Mouse (Mus musculus) embryonic facial prominence, embryonic 11.5 days (tissue): Measurements from ENCODE around the gene Rbpj. TPM values are rescaled to one million over a fixed set of nuclear protein-coding genes. Genes with fewer than 3 reads are reported as not detected.

Experiments used
- ATAC-seq: fragments of 200-750 bp; cut with Nextera tagmentation; replicated peaks from 2 replicates; pipeline ENCODE4 v1.8.0; 2017; ENCODE audit warnings: low read depth; ENCODE audit not compliant: insufficient number of reproducible peaks, low FRiP score, low TSS enrichment
- DNase-seq: peaks from one replicate; pipeline ENCODE4 v3.0.0-alpha.2; 2015; ENCODE audit warnings: low spot score
- H3K27ac ChIP-seq: fragments of 300-500 bp; sonication (generic); replicated peaks from 2 replicates; pipeline ENCODE4 v1.5.1; 2014; ENCODE audit warnings: mild to moderate bottlenecking, low read depth, low read length, control low read depth
- H3K27me3 ChIP-seq: fragments of 300-500 bp; sonication (generic); 2 replicates; pipeline ENCODE4 v1.6.1; 2014; ENCODE audit warnings: mild to moderate bottlenecking, low read length, moderate library complexity, mixed read lengths; ENCODE audit not compliant: control insufficient read depth, insufficient read depth
- H3K36me3 ChIP-seq: fragments of 300-500 bp; sonication (generic); replicated peaks from 2 replicates; pipeline ENCODE4 v1.6.1; 2014; ENCODE audit warnings: low read depth, mild to moderate bottlenecking, low read length, moderate library complexity, mixed read lengths; ENCODE audit not compliant: control insufficient read depth, insufficient read depth
- H3K4me1 ChIP-seq: fragments of 300-500 bp; sonication (generic); 2 replicates; pipeline ENCODE4 v1.6.1; 2014; ENCODE audit warnings: low read length, mixed read lengths; ENCODE audit not compliant: control insufficient read depth, insufficient read depth
- H3K4me2 ChIP-seq: fragments of 300-500 bp; sonication (generic); 2 replicates; pipeline ENCODE4 v1.6.1; 2014; ENCODE audit warnings: low read depth, mild to moderate bottlenecking, control low read depth, low read length, moderate library complexity
- H3K4me3 ChIP-seq: fragments of 300-500 bp; sonication (generic); 2 replicates; pipeline ENCODE4 v1.5.1; 2014; ENCODE audit warnings: low read depth, low read length, control low read depth
- H3K9ac ChIP-seq: fragments of 300-500 bp; sonication (generic); replicated peaks from 2 replicates; pipeline ENCODE4 v1.6.1; 2014; ENCODE audit warnings: mild to moderate bottlenecking, control low read depth, low read length
- H3K9me3 ChIP-seq: fragments of 300-500 bp; sonication (generic); replicated peaks from 2 replicates; pipeline ENCODE4 v1.6.1; 2016; ENCODE audit warnings: mild to moderate bottlenecking, low read length, inconsistent platforms, mixed read lengths; ENCODE audit not compliant: control insufficient read depth
- WGBS: fragments of 180-500 bp; shearing (Covaris S2); extraction: QIAGEN DNeasy Blood & Tissue Kit; methylation state at CpG from one replicate; pipeline ENCODE4 v1.1.7; 2014; 5-methylcytosine and 5-hydroxymethylcytosine counted together
- polyA plus RNA-seq: library from polyadenylated mRNA; unstranded; fragments of >200 nt; fragmentation: Nextera tagmentation; extraction: Ambion mirVana; gene quantifications from 2 replicates; pipeline ENCODE4 v1.2.1, GENCODE M21; 2014

The Rbpj gene
- polyA plus RNA-seq, 1 experiment from 2014 or later: 68.5 TPM

DNA sequence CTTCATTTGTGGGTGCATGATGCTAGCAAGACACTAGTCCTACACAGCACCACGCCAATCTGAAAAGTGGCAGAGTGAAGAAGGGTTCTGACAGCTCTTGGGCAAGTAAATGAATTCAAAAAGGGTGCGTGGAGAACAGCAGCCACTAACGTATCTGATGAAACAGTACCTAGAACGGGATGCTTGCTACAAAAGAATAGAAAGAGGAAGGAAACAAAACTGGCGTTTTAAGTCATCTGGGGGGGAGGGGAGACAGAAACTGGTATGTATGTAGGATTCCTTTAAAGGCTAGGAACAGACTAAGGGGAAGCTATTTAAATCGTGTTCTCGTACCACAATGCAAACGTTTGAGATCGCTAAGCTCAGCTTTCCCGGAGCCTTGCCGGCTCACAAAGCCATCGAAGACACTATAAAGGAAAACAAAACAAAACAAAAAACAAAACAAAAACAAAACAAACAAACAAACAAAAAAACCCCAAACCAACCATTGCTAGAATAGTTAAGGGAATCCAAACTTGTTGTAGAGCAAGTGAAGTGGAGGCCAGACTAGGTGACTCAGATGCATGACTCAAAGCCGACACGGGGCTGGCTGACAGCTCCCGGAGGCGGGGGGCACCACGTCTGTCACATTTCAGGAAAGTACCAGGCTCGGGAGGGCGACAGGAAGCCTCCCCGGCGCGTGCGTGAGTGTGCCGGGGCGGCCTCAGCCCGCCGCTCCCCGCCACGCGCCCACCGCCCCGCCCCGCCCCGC lies 122.6 kb downstream of the Rbpj start:
- Histone ChIP-seq H3K27ac (no peak overlapping the region), H3K9ac (peak overlapping the region; percentile 67), H3K4me2 (peak overlapping the region; percentile 91), H3K4me1 (no peaks in the 10 kb centered on the region), H3K27me3 (no peaks in the 10 kb centered on the region), H3K36me3 (no peaks in the 10 kb centered on the region), H3K9me3 (no peaks in the 10 kb centered on the region), H3K4me3 (peak overlapping the region; percentile 93)
- DNase-seq: peak; percentile 19
- ATAC-seq: no peak; the same call in 1 of the 2 replicates
- 2% methylated on average over 34 of the region's 34 CpGs for WGBS

- peak overlapping the region; percentile 93 for H3K4me3 ChIP-seq
- H3K27me3 ChIP-seq: no peaks in the 10 kb centered on the region
- H3K4me1 ChIP-seq: no peaks in the 10 kb centered on the region
- peak overlapping the region; percentile 91 for H3K4me2 ChIP-seq
- peak; percentile 98 for DNase-seq
- WGBS: under 1% methylated on average over 68 of the region's 72 CpGs
- H3K9me3 ChIP-seq: no peaks in the 10 kb centered on the region
- peak overlapping the region; percentile 99 for H3K9ac ChIP-seq
- peak overlapping the region; percentile 96 for H3K27ac ChIP-seq
- peak; percentile 88 for ATAC-seq
- no peaks in the 10 kb centered on the region for H3K36me3 ChIP-seq
Measured at GRCm38 (mm10) chr5:53589172-53589960, 123.4 kb downstream of the Rbpj start.

GRCm38 (mm10) chr5:53590179-53590765 lies 124.3 kb downstream of the Rbpj start:
- Histone ChIP-seq H3K9ac (peak overlapping the region; percentile 99), H3K27ac (peak overlapping the region; percentile 96), H3K4me2 (peak overlapping the region; percentile 91), H3K4me1 (no peaks in the 10 kb centered on the region), H3K27me3 (no peaks in the 10 kb centered on the region), H3K9me3 (no peaks in the 10 kb centered on the region), H3K4me3 (peak overlapping the region; percentile 93), H3K36me3 (no peaks in the 10 kb centered on the region)
- DNase-seq (peak; percentile 98), ATAC-seq (peak; percentile 88)
- 0% methylated on average over 58 of the region's 59 CpGs for WGBS

GRCm38 (mm10) chr5:53590875-53591682 lies 125.1 kb downstream of the Rbpj start:
- 0 out of 2 replicates have a peak, but pooled peaks have one; percentile 8 for ATAC-seq
- under 1% methylated on average over 36 of the region's 67 CpGs for WGBS
- H3K4me1 ChIP-seq: no peaks in the 10 kb centered on the region
- peak overlapping the region; percentile 96 for H3K27ac ChIP-seq
- peak overlapping the region; percentile 75 for H3K4me2 ChIP-seq
- no peaks in the 10 kb centered on the region for H3K9me3 ChIP-seq
- no peaks in the 10 kb centered on the region for H3K36me3 ChIP-seq
- peak overlapping the region; percentile 93 for H3K4me3 ChIP-seq
- H3K9ac ChIP-seq: peak overlapping the region; percentile 99
- peak; percentile 63 for DNase-seq
- no peaks in the 10 kb centered on the region for H3K27me3 ChIP-seq

- Histone ChIP-seq H3K9me3 (no peaks in the 10 kb centered on the region), H3K4me1 (no peaks in the 10 kb centered on the region), H3K27ac (peak overlapping the region; percentile 96; the same call in 1 of the 2 replicates), H3K9ac (peak overlapping the region; percentile 99), H3K27me3 (no peaks in the 10 kb centered on the region), H3K4me3 (peak overlapping the region; percentile 93), H3K4me2 (peak overlapping the region; percentile 75), H3K36me3 (no peaks in the 10 kb centered on the region)
- DNase-seq: no peak
- ATAC-seq: no peak
- WGBS: under 1% methylated on average over 8 of the region's 8 CpGs
Measured at GRCm38 (mm10) chr5:53591683-53592050, 125.7 kb downstream of the Rbpj start.

- no peaks in the 10 kb centered on the region for H3K27me3 ChIP-seq
- no peaks in the 10 kb centered on the region for H3K4me1 ChIP-seq
- H3K9me3 ChIP-seq: no peaks in the 10 kb centered on the region
- WGBS: 83% methylated on average over 5 of the region's 5 CpGs
- H3K9ac ChIP-seq: no peak overlapping the region
- H3K36me3 ChIP-seq: no peaks in the 10 kb centered on the region
- no peak overlapping the region for H3K4me2 ChIP-seq
- H3K27ac ChIP-seq: no peak overlapping the region
- DNase-seq (no peak), ATAC-seq (no peak)
- H3K4me3 ChIP-seq: no peak overlapping the region
Measured at GRCm38 (mm10) chr5:53593080-53593688, 127.2 kb downstream of the Rbpj start.

- Histone ChIP-seq H3K9ac (no peak overlapping the region), H3K27me3 (no peaks in the 10 kb centered on the region), H3K36me3 (no peaks in the 10 kb centered on the region), H3K4me1 (no peaks in the 10 kb centered on the region), H3K4me3 (no peak overlapping the region), H3K9me3 (no peaks in the 10 kb centered on the region), H3K27ac (no peak overlapping the region), H3K4me2 (no peak overlapping the region)
- WGBS: 30% methylated on average over 4 of the region's 4 CpGs
- no peak for ATAC-seq
- peak; percentile 83 for DNase-seq
Measured at GRCm38 (mm10) chr5:53594274-53594673, 128.3 kb downstream of the Rbpj start.
